Mouse (Mus musculus): Measurements from ENCODE around the gene B3gnt2. TPM values are rescaled to one million over a fixed set of nuclear protein-coding genes. Genes with fewer than 3 reads are reported as not detected.

The B3gnt2 gene
- polyA plus RNA-seq, 1 experiment from 2014 or later = 8.4 TPM

- WGBS = 80% methylated on average over 9 of the region's 9 CpGs
Observed at GRCm38 (mm10) chr11:22891242-22891641, 30.5 kb upstream of the B3gnt2 start.

GRCm38 (mm10) chr11:22889224-22889623 is 28.5 kb upstream of the B3gnt2 start:
- no peak for ATAC-seq (replicated peaks; ENCODE audit: low FRiP score, low TSS enrichment, low read depth)
- H3K4me1 ChIP-seq (replicated peaks; ENCODE audit: control insufficient read depth, insufficient read depth, low read length) = no peaks in the 10 kb centered on the region
- no peak overlapping the region for H3K4me3 ChIP-seq (ENCODE audit: low read depth, low read length)
- H3K36me3 ChIP-seq (ENCODE audit: control insufficient read depth, insufficient read depth, low read length) = no peaks in the 10 kb centered on the region
- no peak overlapping the region for H3K27ac ChIP-seq (ENCODE audit: low read depth)
- no peaks in the 10 kb centered on the region for H3K9me3 ChIP-seq (ENCODE audit: control insufficient read depth, low read length)
- no peak overlapping the region for H3K9ac ChIP-seq (ENCODE audit: low read length)
- no peaks in the 10 kb centered on the region for H3K27me3 ChIP-seq (replicated peaks; ENCODE audit: control insufficient read depth, insufficient read depth, low read length)
- no peak for DNase-seq (ENCODE audit: low spot score)
- no peak overlapping the region for H3K4me2 ChIP-seq (ENCODE audit: low read length)
- WGBS = 92% methylated on average over 3 of the region's 3 CpGs

More at GRCm38 (mm10) chr11:22891242-22891641, 30.5 kb upstream of the B3gnt2 start:
- H3K36me3 ChIP-seq (ENCODE audit: control insufficient read depth, insufficient read depth, low read length) = no peaks in the 10 kb centered on the region
- no peaks in the 10 kb centered on the region for H3K4me1 ChIP-seq (replicated peaks; ENCODE audit: control insufficient read depth, insufficient read depth, low read length)
- no peak for DNase-seq (ENCODE audit: low spot score)
- H3K9ac ChIP-seq (ENCODE audit: low read length) = no peak overlapping the region
- no peak overlapping the region for H3K27ac ChIP-seq (ENCODE audit: low read depth)
- ATAC-seq (replicated peaks; ENCODE audit: low FRiP score, low TSS enrichment, low read depth) = no peak
- H3K9me3 ChIP-seq (ENCODE audit: control insufficient read depth, low read length) = no peaks in the 10 kb centered on the region
- H3K4me3 ChIP-seq (ENCODE audit: low read depth, low read length) = no peak overlapping the region
- H3K27me3 ChIP-seq (replicated peaks; ENCODE audit: control insufficient read depth, insufficient read depth, low read length) = no peaks in the 10 kb centered on the region
- no peak overlapping the region for H3K4me2 ChIP-seq (ENCODE audit: low read length)

GRCm38 (mm10) chr11:22886991-22887390 is 26.2 kb upstream of the B3gnt2 start:
- Histone ChIP-seq H3K9ac (ENCODE audit: low read length) (no peak overlapping the region), H3K4me1 (replicated peaks; ENCODE audit: control insufficient read depth, insufficient read depth, low read length) (no peaks in the 10 kb centered on the region), H3K36me3 (ENCODE audit: control insufficient read depth, insufficient read depth, low read length) (no peaks in the 10 kb centered on the region), H3K27ac (ENCODE audit: low read depth) (no peak overlapping the region), H3K9me3 (ENCODE audit: control insufficient read depth, low read length) (no peaks in the 10 kb centered on the region), H3K27me3 (replicated peaks; ENCODE audit: control insufficient read depth, insufficient read depth, low read length) (no peaks in the 10 kb centered on the region), H3K4me2 (ENCODE audit: low read length) (no peak overlapping the region), H3K4me3 (ENCODE audit: low read depth, low read length) (no peak overlapping the region)
- ATAC-seq (replicated peaks; ENCODE audit: low FRiP score, low TSS enrichment, low read depth) (no peak), DNase-seq (ENCODE audit: low spot score) (no peak)
- 94% methylated on average over 4 of the region's 4 CpGs for WGBS

GRCm38 (mm10) chr11:22885350-22885749 is 24.6 kb upstream of the B3gnt2 start:
- ATAC-seq (replicated peaks; ENCODE audit: low FRiP score, low TSS enrichment, low read depth) (no peak), DNase-seq (ENCODE audit: low spot score) (no peak)
- Histone ChIP-seq H3K27me3 (replicated peaks; ENCODE audit: control insufficient read depth, insufficient read depth, low read length) (no peaks in the 10 kb centered on the region), H3K36me3 (ENCODE audit: control insufficient read depth, insufficient read depth, low read length) (no peaks in the 10 kb centered on the region), H3K4me2 (ENCODE audit: low read length) (no peak overlapping the region), H3K27ac (ENCODE audit: low read depth) (no peak overlapping the region), H3K4me1 (replicated peaks; ENCODE audit: control insufficient read depth, insufficient read depth, low read length) (no peaks in the 10 kb centered on the region), H3K9me3 (ENCODE audit: control insufficient read depth, low read length) (no peaks in the 10 kb centered on the region), H3K9ac (ENCODE audit: low read length) (no peak overlapping the region), H3K4me3 (ENCODE audit: low read depth, low read length) (no peak overlapping the region)
- WGBS = 96% methylated on average over 1 of the region's 1 CpGs

GRCm38 (mm10) chr11:22883676-22884075 is 22.9 kb upstream of the B3gnt2 start:
- no peaks in the 10 kb centered on the region for H3K36me3 ChIP-seq (ENCODE audit: control insufficient read depth, insufficient read depth, low read length)
- DNase-seq (ENCODE audit: low spot score) (no peak), ATAC-seq (replicated peaks; ENCODE audit: low FRiP score, low TSS enrichment, low read depth) (no peak)
- no peak overlapping the region for H3K4me3 ChIP-seq (ENCODE audit: low read depth, low read length)
- 82% methylated on average over 2 of the region's 2 CpGs for WGBS
- H3K4me1 ChIP-seq (replicated peaks; ENCODE audit: control insufficient read depth, insufficient read depth, low read length) = no peaks in the 10 kb centered on the region
- H3K4me2 ChIP-seq (ENCODE audit: low read length) = no peak overlapping the region
- H3K27ac ChIP-seq (ENCODE audit: low read depth) = no peak overlapping the region
- no peaks in the 10 kb centered on the region for H3K9me3 ChIP-seq (ENCODE audit: control insufficient read depth, low read length)
- H3K27me3 ChIP-seq (replicated peaks; ENCODE audit: control insufficient read depth, insufficient read depth, low read length) = no peaks in the 10 kb centered on the region
- H3K9ac ChIP-seq (ENCODE audit: low read length) = no peak overlapping the region

- Histone ChIP-seq H3K27ac (ENCODE audit: low read depth) (no peak overlapping the region), H3K9ac (ENCODE audit: low read length) (no peak overlapping the region), H3K9me3 (ENCODE audit: control insufficient read depth, low read length) (no peaks in the 10 kb centered on the region), H3K4me3 (ENCODE audit: low read depth, low read length) (no peak overlapping the region), H3K4me2 (ENCODE audit: low read length) (no peak overlapping the region), H3K4me1 (replicated peaks; ENCODE audit: control insufficient read depth, insufficient read depth, low read length) (no peaks in the 10 kb centered on the region), H3K27me3 (replicated peaks; ENCODE audit: control insufficient read depth, insufficient read depth, low read length) (no peaks in the 10 kb centered on the region), H3K36me3 (ENCODE audit: control insufficient read depth, insufficient read depth, low read length) (no peaks in the 10 kb centered on the region)
- ATAC-seq (replicated peaks; ENCODE audit: low FRiP score, low TSS enrichment, low read depth) = no peak
- DNase-seq (ENCODE audit: low spot score) = no peak
Observed at GRCm38 (mm10) chr11:22882926-22883325, 22.2 kb upstream of the B3gnt2 start.

GRCm38 (mm10) chr11:22880383-22881172 is 19.8 kb upstream of the B3gnt2 start:
- DNase-seq (ENCODE audit: low spot score) = no peak
- no peak overlapping the region for H3K27ac ChIP-seq (ENCODE audit: low read depth)
- H3K9me3 ChIP-seq (ENCODE audit: control insufficient read depth, low read length) = no peaks in the 10 kb centered on the region

GRCm38 (mm10) chr11:22879645-22880044 is 18.9 kb upstream of the B3gnt2 start:
- no peak for ATAC-seq (replicated peaks; ENCODE audit: low FRiP score, low TSS enrichment, low read depth)

More at GRCm38 (mm10) chr11:22880383-22881172, 19.8 kb upstream of the B3gnt2 start:
- Histone ChIP-seq H3K27me3 (replicated peaks; ENCODE audit: control insufficient read depth, insufficient read depth, low read length) (no peaks in the 10 kb centered on the region), H3K4me2 (ENCODE audit: low read length) (no peak overlapping the region), H3K9ac (ENCODE audit: low read length) (no peak overlapping the region), H3K4me1 (replicated peaks; ENCODE audit: control insufficient read depth, insufficient read depth, low read length) (no peaks in the 10 kb centered on the region), H3K4me3 (ENCODE audit: low read depth, low read length) (no peak overlapping the region), H3K36me3 (ENCODE audit: control insufficient read depth, insufficient read depth, low read length) (no peaks in the 10 kb centered on the region)
- WGBS = 67% methylated on average over 3 of the region's 3 CpGs
- no peak for ATAC-seq (replicated peaks; ENCODE audit: low FRiP score, low TSS enrichment, low read depth)

More at GRCm38 (mm10) chr11:22879645-22880044, 18.9 kb upstream of the B3gnt2 start:
- no peaks in the 10 kb centered on the region for H3K36me3 ChIP-seq (ENCODE audit: control insufficient read depth, insufficient read depth, low read length)
- no peaks in the 10 kb centered on the region for H3K9me3 ChIP-seq (ENCODE audit: control insufficient read depth, low read length)
- H3K4me2 ChIP-seq (ENCODE audit: low read length) = no peak overlapping the region
- H3K27me3 ChIP-seq (replicated peaks; ENCODE audit: control insufficient read depth, insufficient read depth, low read length) = no peaks in the 10 kb centered on the region
- no peak overlapping the region for H3K4me3 ChIP-seq (ENCODE audit: low read depth, low read length)
- H3K4me1 ChIP-seq (replicated peaks; ENCODE audit: control insufficient read depth, insufficient read depth, low read length) = no peaks in the 10 kb centered on the region
- no peak overlapping the region for H3K27ac ChIP-seq (ENCODE audit: low read depth)
- 91% methylated on average over 4 of the region's 4 CpGs for WGBS
- DNase-seq (ENCODE audit: low spot score) = no peak
- H3K9ac ChIP-seq (ENCODE audit: low read length) = no peak overlapping the region
